Mouse (Mus musculus): ENCODE data around the gene Fbxl8.

- TF ChIP-seq CTCF (IDR thresholded peaks at IDR 0.05; ENCODE audit: control insufficient read depth, insufficient read depth, insufficient replicate concordance, low read depth, low read length) (no peak), POLR2A (IDR thresholded peaks at IDR 0.05; ENCODE audit: control insufficient read depth, low read depth, low read length) (no peak)
These were observed 26.9 kb upstream of the Fbxl8 start for GRCm38 (mm10) chr8:105237442-105238142.

Measured in testis, adult 2 months (tissue).